23 mouse cellular contexts compared by ENCODE assay signal in genomic region chr1:47486087-47486486, GRCm38 (mm10).
"Had no signal": no experiment of that assay in that cellular context is flagged by ENCODE, and none has a peak within 500 bp of the region (broad histone marks: within the 10 kb centered on the region; RNA-seq: fewer than 3 reads in every experiment).

No protein-coding gene starts in this region.

- H3K36me3 ChIP-seq: limb, embryonic 12.5 days; liver, embryonic 12.5 days; liver, embryonic 15.5 days; midbrain, embryonic 12.5 days; midbrain, embryonic 15.5 days; neural tube, embryonic 12.5 days; neural tube, embryonic 15.5 days; stomach, embryonic 15.5 days had no signal

- DNase-seq: kidney, adult 18-20 months; kidney, adult 9 months; kidney, postnatal 14 days; kidney, postnatal 4 days; layer of hippocampus, adult 9-11 months; liver; lung, adult 18-20 months; spleen, adult 18-20 months; thymus, adult 18-20 months; thymus, postnatal 4 days had no signal

- H3K9me3 ChIP-seq: limb, embryonic 12.5 days; liver, embryonic 12.5 days; liver, embryonic 15.5 days; midbrain, embryonic 12.5 days; midbrain, embryonic 15.5 days; neural tube, embryonic 12.5 days; neural tube, embryonic 15.5 days; stomach, embryonic 15.5 days had no signal

- H3K27me3 ChIP-seq: limb, embryonic 12.5 days; liver, embryonic 12.5 days; liver, embryonic 15.5 days; midbrain, embryonic 12.5 days; midbrain, embryonic 15.5 days; neural tube, embryonic 12.5 days; neural tube, embryonic 15.5 days; stomach, embryonic 15.5 days had no signal

- H3K9ac ChIP-seq: limb, embryonic 12.5 days; liver, embryonic 12.5 days; liver, embryonic 15.5 days; midbrain, embryonic 12.5 days; midbrain, embryonic 15.5 days; neural tube, embryonic 12.5 days; neural tube, embryonic 15.5 days; stomach, embryonic 15.5 days had no signal

- H3K4me3 ChIP-seq: layer of hippocampus, adult 2 months; left cerebral cortex, adult 2 months; limb, embryonic 12.5 days; liver, embryonic 12.5 days; liver, embryonic 15.5 days; midbrain, embryonic 12.5 days; midbrain, embryonic 15.5 days; neural tube, embryonic 12.5 days; neural tube, embryonic 15.5 days; stomach, embryonic 15.5 days had no signal

- H3K27ac ChIP-seq: layer of hippocampus, adult 2 months; limb, embryonic 12.5 days; liver, embryonic 12.5 days; liver, embryonic 15.5 days; macrophage; midbrain, embryonic 12.5 days; midbrain, embryonic 15.5 days; neural tube, embryonic 12.5 days; neural tube, embryonic 15.5 days; stomach, embryonic 15.5 days had no signal

- H3K4me1 ChIP-seq: limb, embryonic 12.5 days; liver, embryonic 12.5 days; liver, embryonic 15.5 days; midbrain, embryonic 12.5 days; midbrain, embryonic 15.5 days; neural tube, embryonic 12.5 days; neural tube, embryonic 15.5 days; stomach, embryonic 15.5 days had no signal

- H3K4me2 ChIP-seq: limb, embryonic 12.5 days; liver, embryonic 12.5 days; liver, embryonic 15.5 days; midbrain, embryonic 12.5 days; midbrain, embryonic 15.5 days; neural tube, embryonic 12.5 days; neural tube, embryonic 15.5 days; stomach, embryonic 15.5 days had no signal

- ATAC-seq: inflammation-experienced regulatory T-cells, adult 6 months; intestine, embryonic 16.5 days; liver, embryonic 12.5 days; midbrain, embryonic 15.5 days had no signal
